Mouse (Mus musculus): ENCODE data around the gene Eml2.
A peak's percentile ranks its signal among the peaks of the same experiment; 100 is the strongest.

Gene Eml2

DNA sequence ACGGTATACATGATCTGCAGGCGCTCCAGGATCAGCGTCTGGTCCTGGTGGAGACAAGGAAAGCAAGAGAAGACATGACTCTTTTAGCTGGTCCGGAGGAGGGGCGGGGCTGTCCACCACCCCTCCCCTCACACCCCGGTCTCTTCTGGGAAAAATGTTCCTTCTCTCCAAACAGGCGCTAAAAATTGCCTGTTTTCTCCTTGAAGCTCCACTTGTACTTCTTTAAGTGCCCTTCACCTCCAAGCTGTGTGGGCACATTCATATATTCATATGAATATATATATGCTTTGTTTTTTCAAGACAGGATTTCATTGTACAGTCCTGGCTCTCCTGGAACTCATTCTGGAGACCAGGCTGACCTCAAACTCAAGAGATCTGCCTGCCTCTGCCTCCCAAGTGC, 13.3 kb upstream of the Eml2 start:
- DNase-seq (ENCODE audit: low spot score), result no peak

DNA sequence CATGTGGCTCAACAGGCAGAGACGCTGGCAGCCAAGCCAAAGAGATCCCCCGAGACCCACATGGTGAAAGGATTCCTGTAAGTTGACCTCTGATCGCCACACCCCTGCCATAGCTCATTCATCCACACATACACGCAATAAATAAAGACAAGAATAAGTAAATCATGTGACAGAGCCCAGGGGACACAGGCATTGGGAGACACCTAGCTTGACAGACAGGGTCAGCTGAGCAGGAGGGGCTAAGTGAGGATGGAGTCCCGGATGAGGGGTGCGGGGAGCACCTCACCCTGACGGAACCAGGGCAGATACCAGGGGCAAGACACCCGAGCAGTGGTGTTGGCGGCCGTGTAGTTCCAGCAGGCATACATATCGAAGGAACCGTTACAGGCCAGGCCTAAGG, 12.5 kb upstream of the Eml2 start:
- DNase-seq (ENCODE audit: low spot score), result no peak

DNA sequence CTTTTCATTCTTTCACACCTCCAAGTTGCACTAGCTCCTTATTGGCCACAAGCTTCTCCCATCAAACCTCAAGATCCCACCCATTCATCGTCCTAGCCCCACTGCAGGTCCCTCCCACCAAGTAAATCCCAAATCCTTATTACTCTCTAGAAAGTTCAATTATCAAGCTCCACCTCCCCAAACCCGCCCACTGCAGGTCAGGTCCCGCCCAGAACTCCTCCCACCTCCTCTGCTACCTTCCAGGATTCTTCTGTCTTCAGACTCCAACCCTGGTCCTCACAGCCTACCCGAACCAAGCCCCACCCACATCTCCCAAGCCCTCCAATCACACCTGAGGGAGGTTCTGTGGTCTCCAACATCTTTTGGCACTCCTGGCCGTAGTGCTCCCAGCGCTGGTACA, 12.0 kb upstream of the Eml2 start:
- no peak for DNase-seq (ENCODE audit: low spot score)

DNA sequence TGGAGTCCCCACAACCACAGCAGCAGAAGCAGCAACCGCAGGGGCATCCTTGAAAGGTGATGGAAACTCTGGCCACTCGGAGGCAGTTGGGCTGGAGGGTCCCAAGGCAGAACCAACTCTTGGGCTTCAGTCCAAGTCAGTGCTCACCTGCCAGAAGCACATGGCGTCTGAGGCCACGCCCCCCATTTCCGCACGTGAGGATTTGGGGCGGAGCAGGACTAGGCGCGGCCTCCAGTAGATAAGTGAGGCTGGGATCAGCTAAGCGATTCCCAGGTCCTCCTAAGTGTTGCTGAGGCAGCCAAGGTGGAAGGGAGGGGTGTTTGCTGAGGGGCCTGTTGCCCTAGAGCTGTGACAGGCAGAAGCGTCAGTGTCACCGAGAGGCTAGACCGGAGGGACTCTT, 11.2 kb upstream of the Eml2 start:
- DNase-seq (ENCODE audit: low spot score), result no peak

DNA sequence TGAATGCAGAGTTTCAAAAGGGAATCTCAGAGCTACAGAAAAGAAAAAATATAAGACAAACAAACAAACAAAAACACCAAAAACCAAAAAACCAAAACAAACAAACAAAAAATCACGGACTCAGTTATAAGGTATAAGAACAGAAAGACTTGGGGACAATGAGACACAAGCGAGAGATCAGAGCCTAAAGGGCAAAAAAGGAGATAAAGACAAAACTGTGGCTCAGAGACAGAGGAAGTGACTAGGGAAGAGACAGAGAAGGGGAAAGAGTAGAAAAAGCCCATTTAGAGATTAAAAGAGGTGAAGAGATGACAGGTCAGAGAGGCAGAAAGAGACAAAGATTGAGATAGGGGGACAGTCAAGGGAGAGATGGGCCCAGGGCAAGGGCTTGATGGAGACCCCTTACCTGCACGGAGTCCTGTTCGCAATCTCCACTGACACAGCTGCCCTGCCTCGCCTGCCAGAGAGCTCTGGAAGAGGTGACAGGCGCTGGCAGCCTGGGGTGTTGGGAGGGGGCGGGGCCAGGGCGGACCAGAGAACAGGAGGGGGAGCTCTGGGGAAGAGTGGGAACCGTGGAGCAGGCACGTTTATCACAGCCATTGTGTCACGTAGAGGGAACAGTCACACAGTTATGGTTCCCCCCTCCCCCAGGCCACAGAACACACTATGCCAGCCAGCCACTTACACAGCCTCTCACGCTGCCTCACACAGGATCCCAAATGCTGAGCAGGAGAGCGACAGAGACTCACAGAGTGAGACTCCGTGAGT, 10.4 kb upstream of the Eml2 start, which contains the start of gene Gipr:
Gene Gipr, minus strand, starts transcription at position 472 of the 768 bp plus-strand sequence.
- DNase-seq (ENCODE audit: low spot score), result no peak

DNA sequence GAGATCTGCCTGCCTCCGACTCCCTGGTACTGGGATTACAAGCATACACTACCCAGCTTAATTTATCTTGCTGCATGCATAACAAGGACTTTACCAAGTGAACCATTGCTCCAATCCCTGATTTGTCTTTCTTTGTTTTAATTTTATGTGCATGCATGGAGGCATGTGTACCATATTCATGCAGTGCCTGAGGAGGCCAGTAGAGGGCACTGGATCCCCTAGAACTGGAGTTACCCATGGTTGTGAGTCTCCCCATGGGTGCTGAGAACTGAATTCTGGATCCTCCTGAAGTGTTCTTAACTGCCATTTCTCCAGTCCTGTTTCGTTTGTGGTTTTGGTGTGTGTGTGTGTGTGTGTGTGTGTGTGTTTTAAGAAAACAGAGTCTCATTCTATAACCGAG, 9.2 kb upstream of the Eml2 start:
- no peak for DNase-seq (ENCODE audit: low spot score)

DNA sequence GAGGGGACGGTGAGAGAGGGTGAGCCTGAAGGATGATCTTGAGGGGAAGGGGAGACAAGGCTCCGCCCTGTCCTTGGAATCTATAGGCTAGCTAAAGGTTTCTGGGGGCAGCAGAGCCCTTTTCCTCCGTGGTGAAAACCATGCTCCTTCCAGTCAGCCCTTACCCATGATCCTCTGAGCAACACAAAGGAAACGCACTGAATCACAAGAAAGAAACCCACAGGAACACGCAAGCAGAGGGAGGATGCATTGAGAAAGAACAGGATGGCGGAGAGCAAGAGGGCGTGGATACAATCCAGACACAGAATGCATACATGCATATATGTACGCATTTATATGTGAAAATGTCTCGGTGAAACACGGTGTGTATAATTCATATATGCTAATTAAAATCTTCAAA, 6.7 kb upstream of the Eml2 start:
- DNase-seq (ENCODE audit: low spot score), result no peak

DNA sequence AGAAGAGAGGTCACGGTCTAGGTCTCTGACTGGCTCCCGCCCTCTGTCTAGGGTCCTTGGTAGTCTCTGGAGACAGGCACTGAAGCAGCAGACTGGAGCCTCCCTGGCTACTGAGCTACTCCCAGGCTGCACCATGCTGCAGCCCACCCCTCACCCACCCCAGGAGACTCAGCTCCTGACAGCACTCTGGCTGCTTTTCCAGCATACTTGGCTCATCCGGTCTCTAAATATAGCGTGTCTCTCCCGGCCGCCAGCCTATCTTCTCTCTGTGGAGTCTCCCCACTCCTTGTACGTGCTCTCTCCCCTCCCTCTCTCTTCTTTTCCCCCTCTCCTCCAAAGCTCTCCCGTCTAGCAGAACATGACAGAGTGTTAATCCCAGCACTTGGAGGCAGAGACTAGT, 6.1 kb upstream of the Eml2 start:
- no peak for DNase-seq (ENCODE audit: low spot score)

DNA sequence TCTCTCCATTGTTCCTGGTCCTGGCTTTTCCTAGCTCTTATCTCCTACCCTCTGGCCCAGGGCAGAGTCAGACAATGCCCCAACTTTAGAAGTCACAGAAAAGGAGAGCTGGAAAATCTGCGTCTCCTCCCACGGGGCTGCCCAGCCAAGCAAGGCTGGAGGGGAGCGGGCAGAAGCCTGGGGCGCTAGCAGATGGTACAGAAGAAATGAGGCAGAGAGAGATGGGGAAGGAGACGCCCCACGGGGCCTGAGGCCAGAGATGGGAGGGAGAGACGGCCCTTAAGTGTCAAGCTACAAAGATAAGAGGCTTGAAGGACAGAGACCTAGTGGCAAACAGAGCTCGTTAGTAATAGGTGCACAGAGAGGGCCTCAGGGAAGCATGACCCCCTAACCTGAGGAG, 4.4 kb upstream of the Eml2 start:
- no peak for DNase-seq (ENCODE audit: low spot score)

DNA sequence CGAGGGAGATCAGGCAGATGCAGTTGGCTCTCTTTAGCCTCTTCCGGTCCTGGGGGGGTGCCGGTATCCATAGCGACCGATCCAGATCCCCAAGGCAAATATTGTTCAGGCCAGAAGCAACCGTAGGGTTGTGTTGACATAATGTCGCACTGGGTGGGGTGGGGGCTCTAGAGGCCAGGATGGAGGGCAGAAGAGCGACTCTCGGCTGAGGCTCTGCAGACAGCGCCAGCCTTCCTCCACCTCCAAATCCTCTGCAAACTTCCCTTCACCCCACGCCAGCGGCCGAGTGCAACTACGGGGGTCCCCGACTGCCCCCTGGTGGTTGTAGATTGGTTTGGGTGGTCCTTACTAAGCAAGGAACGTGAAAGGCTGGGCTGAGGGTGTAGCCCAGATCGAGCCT, 3.3 kb upstream of the Eml2 start:
- DNase-seq (ENCODE audit: low spot score), result peak; percentile 94

DNA sequence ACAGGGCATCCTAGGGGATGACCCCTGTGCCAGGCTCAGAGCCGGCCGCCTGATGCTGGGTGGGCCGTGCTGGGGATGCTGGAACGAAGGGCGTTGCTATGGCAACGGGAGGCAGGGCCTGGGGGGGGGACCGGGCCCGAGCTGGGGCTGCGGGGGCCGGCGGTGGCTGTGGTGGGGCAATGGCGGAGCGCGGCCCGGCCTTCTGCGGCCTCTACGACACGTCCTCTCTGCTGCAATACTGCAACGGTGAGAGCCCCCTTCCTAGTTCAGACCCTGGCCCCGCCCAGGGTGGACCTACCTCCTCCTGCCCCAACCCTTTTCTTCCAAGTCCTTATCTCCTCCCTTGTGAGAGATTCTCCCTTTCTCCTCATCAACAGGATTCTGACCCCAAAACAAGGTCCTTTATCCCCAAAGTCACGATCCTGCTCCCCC, 311 bp downstream of the Eml2 start:
- DNase-seq (ENCODE audit: low spot score), result no peak

DNA sequence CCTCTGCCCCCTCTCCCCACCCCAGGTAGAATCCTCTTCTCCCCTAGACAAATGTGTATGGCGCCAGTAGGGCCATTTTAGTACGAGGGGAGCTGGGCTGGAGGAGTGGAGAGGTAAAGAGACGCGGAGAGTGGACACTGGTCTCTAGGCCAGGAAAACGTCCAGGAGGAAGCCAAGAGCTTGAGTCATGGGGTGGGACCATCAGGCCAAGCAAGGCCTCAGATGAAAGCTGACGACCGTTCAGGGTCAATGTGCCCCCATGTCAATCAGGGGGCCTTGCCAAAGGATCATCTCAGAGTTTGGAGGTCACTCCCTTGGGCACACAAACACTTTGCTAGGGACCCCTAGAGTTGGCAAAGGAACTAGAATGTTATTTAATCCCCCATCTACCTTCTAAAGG, 995 bp downstream of the Eml2 start:
- DNase-seq (ENCODE audit: low spot score), result no peak

DNA sequence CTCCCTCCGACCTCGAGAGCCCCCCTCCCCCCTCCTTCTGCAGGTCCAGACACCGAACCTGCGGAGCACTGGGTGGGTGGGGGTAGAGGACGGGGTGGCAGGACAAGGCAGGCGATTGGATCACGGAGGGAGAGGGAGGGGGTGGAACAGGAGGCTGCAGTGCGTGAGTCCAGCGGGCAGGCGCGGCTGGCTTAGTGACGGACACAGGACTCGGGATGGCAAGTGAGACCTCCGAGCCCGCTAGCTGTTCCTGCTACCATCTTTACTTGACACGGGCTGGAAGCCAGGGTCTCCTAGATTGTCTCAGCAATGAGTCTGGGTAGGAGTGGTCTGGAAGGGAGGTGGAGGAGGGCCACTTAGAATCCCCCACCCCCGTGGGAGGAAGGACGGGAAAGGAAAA, 1.8 kb downstream of the Eml2 start:
- no peak for DNase-seq (ENCODE audit: low spot score)

DNA sequence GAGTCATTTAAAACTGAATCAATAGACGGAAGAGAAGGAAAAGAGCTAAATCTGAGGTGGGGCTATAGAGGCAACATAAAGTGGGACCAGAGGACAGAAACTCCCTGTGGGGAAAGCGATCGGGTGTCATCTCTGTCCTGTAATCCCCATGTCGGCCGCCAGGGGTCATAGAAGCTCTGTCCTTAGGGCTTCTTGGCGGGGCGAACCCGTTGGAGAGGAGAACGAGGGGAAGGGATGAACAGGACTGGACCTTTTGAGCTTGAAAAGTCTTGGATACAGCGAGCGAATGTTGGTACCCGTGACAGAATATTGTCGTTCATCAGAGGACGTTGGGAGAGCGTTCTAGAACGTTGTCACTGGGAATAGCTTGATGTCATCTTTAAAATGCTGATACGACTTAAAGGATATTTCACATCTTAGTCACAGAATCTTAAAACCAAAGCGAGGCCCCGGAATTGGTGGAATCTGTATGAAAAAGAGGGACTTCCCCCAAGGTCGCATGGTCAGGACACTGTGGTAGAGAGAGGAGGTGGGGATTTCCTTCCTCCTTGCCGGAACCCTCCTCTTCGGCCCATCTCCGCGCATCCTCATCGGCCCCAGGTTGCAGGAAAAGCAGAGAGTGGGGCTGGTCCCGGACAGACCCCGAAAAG, 2.3 kb downstream of the Eml2 start:
- peak; percentile 83 for DNase-seq (ENCODE audit: low spot score)

DNA sequence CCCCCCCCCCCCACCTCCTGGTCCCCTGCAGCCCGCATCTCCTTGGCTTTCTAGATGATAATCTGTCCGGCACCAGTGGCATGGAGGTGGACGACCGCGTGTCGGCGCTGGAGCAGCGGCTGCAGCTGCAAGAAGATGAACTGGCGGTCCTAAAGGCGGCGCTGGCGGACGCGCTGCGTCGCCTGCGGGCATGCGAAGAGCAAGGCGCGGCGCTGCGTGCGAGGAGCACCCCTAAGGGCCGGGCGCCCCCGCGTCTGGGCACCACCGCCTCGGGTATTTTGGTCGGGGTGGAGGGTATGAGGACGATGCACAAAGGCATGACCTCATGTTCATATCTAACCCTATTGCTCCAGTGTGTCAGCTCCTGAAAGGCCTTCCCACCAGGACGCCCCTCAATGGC, 3.0 kb downstream of the Eml2 start:
- peak; percentile 84 for DNase-seq (ENCODE audit: low spot score)

DNA sequence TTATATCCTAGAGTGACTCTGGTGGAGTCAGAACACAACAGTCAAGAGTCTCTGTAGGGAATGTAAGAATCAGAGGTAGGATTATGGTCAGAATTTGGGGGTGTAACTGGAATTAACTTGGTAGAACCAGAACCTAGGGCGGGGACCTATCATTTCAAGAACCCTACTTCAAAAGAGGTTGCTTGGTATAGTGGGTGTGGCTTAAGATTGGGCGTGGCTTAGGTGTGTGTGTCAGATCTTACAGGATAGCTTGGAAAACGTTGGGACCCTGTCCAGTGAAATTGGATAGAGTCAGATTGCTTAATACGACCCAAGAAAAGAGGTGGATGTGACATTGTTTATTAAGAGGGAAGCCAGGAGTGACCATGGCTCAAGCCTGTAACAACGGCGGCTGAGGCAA, 3.7 kb downstream of the Eml2 start:
- DNase-seq (ENCODE audit: low spot score), result no peak

DNA sequence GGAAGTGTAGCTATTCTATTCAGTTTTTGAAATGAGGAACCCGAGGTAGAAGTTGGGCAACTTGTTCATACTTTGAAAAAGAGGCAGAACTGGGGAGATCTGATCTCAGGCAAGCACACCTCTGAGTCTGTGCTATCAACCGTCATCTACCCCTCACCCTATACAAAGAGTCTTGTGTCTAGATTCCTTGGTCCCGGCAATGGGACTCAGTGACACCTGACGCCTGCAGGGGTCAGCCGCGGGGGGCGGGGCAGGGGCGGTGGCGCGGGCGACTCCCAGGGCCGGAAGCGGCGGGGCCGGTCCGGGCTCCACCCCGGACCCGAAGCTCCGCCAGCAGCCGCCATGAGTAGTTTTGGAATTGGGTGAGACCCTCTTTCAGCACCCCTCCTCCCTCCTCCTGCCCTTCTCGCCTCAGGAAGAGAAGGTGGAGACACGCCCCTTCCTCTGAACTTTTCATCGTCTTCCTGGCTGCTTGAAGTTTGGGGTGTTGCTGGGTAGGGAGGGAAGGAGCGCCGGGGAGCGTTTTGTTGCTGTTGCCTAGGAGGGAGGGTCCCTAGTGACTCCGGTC, 4.7 kb downstream of the Eml2 start:
- peak; percentile 70 for DNase-seq (ENCODE audit: low spot score)

DNA sequence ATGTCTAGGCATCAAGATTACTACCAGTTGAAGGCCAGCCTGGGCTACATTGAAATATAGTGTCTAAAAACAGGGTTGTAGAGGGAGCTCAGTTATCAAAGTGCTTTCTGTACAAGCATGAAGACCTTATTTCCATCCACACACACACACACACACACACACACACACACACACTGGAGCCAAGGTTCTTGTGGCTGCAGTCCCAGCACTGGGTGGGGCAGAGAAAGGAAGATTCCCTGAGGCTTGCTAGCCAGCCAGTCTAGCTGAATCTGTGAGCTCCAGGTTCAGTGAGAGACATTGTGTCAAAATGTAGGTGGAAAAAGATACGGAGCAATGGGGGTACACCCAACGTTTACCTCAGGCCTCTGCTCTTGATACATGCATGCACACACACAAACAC, 8.0 kb downstream of the Eml2 start:
- no peak for DNase-seq (ENCODE audit: low spot score)

DNA sequence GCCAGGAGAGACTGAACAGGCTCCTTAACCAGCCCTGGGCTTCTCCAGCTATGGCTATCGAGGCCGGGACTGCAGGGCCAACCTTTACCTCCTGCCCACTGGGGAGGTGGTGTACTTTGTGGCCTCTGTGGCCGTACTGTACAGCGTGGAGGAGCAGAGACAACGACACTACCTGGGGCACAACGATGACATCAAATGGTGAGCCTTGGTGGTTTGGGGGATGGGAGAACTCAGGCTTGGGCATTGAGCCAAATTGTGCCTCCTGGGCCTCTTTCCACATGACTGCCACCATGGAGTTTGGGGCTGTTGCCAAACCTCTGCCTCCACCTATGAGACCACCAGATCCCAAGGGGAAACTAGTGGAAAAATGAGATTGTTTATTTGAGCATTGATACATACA, 8.5 kb downstream of the Eml2 start:
- peak; percentile 68 for DNase-seq (ENCODE audit: low spot score)

DNA sequence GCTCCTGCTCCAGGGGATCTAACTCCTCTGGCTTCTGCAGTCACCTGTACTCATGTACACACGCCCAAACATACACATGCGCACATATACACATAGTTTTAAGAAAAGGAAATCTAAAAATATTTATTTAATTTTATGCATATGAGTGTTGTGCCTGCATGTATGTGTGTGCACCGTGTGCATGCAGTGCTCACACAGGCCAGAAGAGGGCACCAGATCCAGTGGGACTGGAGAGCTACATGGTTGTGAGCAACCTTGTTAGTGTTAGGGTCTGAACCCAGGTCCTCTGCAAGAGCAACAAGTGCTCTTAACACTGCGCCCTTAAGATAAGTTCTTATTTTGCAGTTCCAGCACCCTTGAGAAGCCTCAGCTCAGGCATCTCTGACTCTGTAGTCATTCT, 18.5 kb downstream of the Eml2 start:
- DNase-seq (ENCODE audit: low spot score), result no peak

DNA sequence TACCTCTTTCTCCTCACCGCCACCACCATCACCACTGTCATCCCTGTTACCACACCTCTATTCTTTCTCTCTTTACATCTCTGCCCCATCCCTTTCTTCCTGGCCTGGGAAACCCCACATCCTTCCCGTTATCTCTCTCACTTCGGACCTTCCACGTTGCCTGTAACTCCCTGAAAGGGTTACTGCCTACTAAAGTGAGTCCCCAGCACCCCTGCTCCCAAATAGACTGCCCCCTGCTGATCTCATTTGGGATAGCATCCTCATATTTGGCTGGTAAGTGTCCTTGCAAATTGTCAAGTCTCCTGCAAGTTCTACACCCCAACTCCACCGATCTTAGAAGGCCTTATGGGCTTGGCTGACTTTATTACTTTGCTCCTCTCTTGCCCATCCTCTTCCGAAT, 20.5 kb downstream of the Eml2 start:
- DNase-seq (ENCODE audit: low spot score), result peak; percentile 66

DNA sequence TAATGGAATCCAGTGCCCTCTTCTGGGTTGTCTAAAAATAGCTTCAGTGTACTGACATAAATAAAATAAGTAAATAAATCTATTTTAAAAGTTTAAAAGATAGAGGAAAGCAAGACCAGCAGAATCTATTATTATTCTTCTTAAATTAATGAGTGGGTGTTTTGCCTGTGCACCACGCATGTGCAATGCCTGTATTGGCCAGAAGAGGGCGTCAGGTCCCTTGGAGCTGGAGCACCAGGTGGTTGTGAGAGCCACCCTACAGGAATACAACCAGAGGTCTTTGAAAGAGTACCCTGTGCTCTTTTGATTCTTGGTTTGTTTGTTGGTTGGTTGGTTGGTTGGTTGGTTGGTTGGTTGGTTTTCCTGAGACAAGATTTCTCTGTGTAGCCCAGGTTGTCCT, 21.8 kb downstream of the Eml2 start:
- peak; percentile 41 for DNase-seq (ENCODE audit: low spot score)

DNA sequence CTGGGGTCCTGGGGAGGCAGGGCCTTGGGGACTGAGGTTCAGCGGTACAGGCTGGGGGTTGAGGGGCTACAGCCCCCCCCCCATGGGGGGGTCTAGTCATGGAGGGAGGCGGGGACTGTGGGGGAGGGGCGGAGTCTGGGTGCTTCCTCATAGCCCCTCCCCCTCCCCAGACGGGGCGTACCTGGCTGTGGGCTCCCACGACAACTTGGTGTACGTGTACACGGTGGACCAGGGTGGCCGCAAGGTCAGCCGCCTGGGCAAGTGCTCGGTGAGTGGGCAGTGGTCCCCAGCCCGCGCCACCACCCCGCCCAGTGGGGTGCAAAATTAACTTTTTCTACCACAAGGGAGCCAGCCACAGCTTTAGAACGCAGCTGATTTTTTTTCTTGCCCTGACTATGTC, 25.4 kb downstream of the Eml2 start:
- no peak for DNase-seq (ENCODE audit: low spot score)

All from retina, embryonic 14.5 days (tissue).